Mouse (Mus musculus): ENCODE measurements at regions not wholly inside any gene's neighbourhood (a gene's known extent, or its start where the extent isn't known, plus 50 kb on each side); places are given as distances from the start of the nearest gene placed in this dataset.

DNA sequence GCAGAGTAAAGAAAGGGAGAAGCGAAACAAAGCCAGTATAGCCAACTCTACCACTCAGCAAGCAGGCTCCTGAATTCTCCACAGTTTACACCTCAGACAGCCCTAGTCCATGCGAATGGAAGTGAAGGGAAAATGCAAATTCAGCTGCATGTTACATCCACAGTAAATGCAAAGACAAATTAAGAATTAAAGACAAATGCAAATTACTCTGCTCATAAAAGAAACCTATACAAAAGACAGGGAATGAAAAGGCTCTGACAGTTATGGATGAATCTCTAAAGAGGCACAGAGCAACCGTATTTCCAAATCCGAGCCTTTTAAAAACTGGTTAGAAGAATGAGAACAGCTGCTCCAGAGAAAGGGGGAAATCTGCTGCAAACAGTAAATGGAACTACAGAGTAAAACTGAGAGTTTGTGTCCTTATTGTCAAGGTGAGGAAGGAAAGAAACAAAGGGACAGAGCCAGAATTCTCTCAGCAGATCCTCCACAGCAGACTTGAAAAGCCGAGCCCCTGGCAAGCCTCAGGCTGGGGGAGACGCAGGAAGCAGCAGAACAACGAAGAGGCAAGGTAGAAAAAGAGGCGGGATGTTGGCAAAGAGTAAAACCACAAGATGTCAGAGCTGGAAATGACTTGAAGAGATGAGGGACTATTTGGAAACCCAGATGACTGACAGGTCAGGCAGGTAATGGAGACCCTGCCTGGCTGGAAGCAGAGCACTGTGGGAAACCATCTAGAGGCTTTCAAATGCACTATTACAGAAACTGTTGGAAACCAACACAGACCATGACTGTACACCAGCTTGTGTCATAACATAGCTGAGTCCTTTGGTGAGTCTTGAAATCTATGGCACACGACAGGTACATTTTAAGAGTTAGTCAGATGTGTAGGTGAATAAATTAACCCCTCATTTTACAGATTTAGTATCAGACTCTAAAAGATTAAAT lies 184.5 kb upstream of the Acvr2a start:
- no peak for DNase-seq

DNA sequence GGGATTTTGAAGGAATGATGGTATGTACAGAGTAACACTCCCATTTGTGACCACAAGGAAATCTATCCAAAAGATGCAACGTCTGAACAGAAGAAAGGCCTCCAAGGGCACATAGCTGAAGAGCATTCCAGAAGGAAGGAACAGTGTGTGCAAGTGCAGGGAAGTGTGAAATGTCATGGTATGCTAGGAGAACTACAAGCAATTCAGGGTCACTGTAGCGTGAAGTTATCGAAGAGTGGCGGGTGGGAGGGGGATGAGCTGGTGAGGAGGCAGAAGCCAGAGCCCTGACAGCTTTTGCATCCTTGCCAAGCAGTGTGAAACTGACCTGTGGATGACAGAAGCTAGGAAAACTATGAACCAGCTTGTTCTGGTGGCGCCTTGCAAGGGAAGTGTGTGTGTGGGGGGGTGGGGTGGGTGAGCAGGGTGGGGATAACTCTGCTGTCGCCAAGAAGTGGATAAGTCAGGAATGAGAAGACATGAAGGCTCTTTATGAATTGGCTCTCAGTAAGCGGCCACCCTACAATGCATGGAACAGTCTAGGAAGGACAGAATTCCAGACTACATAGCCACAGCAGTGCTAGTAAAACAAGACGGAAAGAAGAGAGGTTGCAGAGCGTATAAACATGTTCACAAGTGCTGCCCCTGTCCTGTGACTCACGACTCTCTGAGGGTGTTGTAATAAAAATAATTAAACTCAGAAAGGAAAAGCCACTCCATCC lies 179.3 kb upstream of the Acvr2a start:
- no peak for DNase-seq

DNA sequence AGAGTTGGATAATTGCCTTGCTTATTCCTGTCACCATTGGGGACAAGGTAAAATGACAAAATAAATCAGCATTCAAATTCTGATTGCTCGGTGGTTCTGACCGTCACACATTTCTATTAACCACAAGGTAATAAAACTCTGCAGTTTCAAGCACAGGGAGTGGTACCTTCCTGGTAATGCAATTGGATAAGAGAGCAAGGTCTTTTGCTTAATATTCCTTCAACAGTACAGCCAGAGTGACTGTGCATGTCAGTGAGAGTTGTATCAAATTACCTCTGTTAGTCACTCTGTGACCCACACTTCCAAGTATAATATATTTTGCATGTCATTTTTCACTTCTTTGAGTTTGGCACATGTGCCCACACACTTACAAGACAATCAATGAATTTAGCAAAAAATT lies 177.8 kb upstream of the Acvr2a start:
- DNase-seq: no peak

DNA sequence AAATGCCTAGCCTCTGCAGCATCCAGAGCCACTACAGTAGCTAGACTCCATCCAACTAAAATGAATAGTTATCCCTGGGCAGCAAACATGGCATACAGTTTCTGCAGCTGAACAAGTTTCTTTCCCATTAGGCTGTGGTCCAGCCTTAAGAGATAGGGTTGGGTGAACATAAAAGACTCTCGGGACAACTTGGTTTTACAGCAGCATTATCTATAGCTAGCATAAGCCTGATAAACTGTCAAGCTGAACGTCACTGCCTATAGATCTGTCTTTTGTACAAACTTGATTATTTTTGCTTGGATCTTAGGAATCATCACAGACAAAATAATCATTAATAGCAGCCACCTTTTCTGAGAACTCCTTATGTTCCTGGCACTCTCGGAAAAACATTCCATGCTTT lies 169.8 kb upstream of the Acvr2a start:
- no peak for DNase-seq

DNA sequence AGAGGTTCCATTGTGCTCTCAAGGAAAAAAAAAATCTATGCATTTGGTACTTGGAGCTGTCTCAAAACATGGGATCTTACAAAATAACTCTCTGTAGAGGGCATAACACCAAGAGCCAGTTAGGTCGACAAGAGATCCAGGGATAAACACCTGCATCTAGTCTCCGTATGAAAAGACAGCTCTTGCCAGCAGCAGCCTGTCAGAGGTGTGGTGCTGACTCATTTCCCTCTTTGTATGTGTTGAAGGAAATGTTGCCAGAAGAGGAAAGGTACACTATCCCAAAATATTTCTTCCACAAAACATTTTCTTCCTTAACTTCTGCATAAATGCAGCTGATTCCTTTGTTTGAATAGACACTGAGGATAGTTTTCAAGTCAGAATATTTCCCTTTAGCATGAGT lies 163.6 kb upstream of the Acvr2a start:
- no peak for DNase-seq

DNA sequence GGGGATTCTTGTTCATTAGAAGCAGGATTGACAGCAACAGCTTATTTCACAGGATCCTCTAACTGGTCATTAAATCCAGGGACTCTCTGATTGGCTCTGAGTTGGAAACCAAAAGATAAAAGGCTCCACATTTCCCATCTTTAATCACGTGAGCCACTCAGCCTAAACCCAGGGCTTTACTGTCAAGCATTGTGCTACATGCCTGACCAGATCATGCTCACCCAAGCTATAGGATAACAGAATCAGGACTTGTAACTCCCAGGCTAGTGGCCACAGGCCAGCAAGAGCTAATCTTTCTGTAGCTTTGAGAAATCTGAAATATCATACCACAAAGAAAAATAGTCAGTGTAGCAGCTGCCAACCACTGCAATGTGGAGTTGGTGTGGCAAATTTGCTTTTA lies 152.7 kb upstream of the Acvr2a start:
- DNase-seq: no peak

DNA sequence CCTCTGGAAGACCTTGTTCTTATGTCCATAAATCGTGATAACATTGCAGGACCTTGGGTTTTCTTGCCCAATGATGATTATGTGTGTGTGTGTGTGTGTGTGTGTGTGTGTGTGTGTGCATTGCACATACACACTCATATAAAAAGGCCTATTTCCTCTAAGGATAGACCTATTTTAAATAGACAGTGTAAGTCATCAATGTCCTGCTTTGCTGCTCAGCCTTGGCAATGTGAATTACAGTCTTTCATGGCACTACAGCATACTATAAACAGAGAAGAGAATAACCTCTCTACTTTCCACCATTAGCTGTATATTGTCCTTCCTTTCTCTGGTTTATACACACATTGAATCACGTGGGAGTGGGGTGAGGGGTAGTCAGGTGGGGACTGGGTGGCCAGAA lies 148.8 kb upstream of the Acvr2a start:
- no peak for DNase-seq

DNA sequence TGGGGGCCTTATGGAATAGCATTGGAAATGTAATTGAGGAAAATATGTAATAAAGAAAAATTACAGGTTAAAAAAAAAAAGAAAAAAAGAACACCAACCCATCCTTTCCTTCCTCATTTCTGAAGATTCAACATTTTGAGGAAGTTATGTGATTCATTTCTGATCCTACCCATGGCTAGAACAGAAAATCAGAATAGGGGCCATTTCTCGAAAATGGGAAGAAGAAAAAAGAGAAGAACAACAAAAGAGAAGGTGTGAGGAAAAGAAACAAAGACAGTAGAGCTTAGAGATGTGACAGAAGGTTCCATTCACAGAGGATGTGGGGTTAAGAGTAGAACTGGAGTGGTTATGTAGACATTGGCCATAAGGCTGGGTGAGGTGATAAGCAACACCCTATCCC lies 124.8 kb upstream of the Acvr2a start:
- DNase-seq: no peak

DNA sequence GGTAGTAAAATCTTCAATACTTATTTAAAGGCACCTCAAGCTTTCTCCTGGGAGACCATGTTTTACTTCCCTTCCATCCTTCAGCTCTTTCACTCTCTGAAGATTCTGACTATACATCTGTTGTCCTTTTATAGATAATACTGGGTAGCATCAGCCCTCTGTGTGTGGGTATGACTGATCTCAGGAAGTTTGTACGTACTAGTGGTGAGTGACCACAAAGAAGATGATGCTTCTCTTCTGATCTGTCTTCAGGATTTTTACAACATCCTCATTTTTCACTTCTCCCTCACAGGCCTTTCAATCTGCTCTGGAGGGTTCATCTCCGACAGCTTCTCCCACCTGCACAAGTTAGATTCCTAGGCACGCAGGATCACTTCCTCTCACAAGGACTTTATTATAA lies 119.4 kb upstream of the Acvr2a start:
- no peak for DNase-seq

DNA sequence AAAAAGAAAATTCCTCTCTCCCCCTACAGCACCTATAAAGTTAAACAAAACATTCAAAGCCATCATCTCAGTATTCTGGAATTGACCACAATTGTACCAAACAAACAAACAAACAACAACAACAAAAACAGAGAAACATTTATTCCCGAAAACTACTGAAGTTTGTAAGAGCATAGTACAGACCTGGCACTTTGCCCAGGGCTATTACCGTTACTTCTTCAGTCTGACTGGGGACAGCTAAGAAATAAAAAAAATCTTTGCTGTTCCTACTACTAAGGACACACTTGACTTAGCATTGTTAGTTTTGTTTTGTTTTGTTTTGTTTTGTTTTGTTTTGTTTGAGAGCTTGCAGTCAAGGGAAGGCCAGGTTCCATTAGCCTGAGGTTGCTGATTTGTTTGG lies 113.0 kb upstream of the Acvr2a start:
- DNase-seq: no peak

DNA sequence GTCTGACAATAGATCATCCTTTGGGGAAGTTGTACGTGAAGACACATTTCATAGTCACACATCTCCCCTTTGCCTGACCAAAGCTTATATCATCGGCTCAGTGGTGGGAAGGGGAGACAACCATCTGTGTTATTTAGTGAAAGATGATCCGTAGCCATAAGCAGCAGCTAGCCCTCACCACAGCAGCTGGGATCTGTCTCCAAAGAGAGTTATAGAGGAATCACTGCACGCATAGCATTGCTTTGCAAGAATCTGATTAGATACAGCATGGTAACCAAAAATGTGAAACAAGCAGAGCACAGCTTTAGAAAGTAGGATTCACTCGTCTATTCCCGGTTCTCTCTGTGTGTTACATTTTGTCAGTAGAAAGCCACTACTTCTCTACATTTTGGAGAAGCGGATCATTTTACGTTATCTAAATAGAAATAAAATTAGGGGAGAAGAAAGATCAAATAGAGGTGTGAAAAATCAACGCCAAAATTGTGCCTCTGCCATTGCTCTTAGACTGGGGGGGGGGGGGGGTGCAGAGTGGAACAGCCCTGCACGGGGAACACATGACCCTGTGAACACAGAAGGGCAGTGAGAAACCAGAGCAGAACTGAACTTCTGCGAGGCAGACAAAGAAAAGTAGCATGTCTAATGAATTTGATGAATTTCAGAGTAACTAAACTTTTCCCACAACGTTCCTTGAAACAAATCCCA lies 108.7 kb upstream of the Acvr2a start:
- no peak for DNase-seq

DNA sequence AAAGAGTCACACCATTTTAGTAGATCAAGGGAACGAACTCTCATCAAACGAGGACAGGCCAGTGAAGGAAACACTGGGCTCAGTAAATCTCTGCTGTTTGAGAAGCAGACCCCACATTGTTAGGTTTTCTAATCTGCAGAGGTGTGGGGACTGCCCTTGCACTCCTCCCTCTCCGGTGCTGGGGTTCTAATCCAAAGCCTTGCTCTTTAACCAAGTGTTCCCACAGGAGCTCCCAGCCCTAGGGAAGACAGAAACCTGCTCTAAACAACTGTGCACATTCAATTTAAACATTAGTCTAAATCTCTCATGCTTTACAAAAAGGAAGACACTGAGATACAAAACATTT lies 108.1 kb upstream of the Acvr2a start:
- no peak for DNase-seq

DNA sequence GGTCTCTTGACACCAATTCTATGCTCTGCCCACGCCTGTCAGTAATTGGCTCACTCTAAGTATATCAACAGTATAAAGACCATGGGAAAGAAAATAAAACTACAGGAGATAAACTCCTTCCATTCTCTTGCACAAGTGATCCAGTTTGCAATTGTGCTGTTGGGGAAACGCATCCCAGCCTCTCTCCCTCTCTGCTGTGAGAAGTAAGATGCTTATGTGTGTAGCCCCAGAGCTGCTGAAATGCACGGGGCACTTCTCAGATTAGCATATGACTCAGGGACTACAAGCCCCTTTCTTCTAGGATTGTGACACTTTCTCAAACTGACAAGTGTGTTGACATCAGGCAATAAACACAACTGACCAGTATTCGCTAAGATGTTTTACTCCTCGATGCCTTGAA lies 107.7 kb upstream of the Acvr2a start:
- DNase-seq: no peak

DNA sequence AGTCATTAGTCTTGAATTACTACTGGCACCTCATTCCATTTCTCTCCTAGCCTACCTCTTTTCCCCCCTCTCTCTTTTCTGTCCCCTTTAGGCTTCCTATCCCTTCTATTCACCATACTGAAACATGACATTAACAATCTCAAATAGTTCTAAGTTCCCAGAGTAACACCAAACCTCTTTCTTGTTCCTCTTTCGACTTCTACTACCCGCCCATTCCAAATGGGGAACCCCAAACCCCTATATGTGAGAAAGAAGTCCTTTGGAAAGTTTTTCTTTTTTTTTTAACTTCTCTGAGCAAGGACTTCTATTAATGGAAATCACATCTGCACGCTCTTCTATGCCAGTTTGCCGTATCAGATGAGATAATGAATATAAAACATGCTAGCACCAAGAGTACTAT lies 97.7 kb upstream of the Acvr2a start:
- DNase-seq: no peak

DNA sequence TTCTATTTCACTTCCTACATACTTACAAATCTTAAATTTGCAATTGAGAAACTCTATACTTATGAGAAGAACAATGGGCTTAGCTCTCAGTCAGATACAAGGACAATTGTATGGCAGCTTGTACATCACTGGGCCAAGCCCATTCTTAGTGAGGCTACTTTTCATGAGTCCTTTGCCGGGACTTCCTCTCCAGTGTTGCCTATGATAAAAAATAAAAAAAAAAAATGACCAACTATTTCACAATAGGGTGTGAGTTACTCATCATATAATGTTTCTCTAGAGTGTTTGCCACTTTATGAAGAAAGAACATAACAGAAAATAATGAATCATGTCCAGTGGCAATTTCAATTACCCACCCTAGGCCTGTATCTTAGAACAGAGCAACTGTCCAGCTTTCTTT lies 96.1 kb upstream of the Acvr2a start:
- no peak for DNase-seq

DNA sequence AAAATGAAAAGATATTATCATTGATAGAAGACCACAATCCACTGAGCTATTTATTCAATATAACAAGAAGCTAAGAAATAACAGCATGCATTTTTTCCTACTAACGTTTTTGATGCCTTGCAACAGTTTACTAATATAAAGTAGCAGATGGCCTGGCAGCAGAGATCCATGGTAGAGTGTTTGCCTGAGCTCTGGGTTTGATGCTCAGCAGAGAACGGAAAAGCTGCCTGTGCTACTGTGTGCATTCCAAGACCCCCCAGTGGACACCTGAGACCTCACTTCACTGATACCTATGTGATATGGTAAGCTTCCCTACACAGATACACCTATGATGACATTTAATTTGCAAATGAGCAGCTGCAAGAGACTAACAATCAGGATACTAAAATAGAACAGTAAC lies 95.6 kb upstream of the Acvr2a start:
- DNase-seq: no peak

DNA sequence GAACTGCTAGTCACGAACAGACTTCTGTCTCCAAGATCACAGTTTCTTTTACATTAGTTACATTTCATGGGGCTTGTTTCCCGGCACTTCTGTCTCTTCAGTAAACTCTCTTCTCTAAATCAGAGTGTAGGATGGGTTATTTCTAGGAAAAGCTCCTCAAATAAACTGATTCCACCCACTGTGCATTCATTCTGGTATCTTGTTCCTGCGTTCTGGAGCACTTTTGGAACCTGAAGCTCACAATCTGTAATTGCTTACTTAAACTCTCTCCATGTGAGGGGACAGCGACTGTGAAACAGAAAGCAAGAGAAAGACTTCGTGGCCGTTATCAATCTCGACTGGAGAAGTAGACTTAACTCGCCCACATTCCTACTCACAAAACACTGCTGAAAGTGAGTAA lies 83.1 kb upstream of the Acvr2a start:
- DNase-seq: no peak

DNA sequence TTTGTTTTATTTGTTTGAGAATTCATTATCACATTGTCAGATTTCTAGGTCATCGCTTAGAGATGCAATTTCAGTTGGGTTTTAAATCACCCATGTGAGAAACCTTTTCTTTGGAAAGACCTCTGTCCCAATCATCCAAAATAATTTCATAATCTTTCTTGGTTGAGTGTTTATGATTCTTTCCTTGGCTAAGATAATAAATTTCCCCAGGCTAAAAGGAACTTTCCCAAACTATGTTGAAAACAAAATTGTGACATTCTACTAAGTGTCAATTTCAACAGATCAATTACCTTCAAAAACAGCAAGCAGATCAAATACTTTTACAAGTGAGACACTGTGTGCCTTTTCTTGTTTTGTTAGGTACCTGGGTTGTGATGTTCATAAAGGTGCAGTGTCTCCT lies 80.0 kb upstream of the Acvr2a start:
- no peak for DNase-seq

DNA sequence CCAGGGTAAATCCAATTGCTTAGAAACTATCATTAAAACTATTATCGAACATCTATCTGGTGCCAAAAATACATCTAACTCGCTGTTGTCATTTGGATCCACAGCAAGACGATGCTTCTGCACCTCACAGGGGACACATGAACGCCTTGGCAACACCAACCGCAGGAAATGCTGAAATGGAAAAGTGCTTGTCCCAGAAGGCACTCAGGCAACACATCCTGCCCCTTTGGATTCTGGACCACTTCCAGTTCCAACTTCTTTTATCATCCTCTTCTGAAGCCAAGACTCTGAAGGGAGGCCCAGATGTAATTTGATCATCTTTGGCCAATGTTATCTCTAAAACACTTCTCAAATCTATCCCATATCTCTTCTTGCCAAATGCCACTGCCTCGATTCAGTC lies 79.4 kb upstream of the Acvr2a start:
- no peak for DNase-seq

DNA sequence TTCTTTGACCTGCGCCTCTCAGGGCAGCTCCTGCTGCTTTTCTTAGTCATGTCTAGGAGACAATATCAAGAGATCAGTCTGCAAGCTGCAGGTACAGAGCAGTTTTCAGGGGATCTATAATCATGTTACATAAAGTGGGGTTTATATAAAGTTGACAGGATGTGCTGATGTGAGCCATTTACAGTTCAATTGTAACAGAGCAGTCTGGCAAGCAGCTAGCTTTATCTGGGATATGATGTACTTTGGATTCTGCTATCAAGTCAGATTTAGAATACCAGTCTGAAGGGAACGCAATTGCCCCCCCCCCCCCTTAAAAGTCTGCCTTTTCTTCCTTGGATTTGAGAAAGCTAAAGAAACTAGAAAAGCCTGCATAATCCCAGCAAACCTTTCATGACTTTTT lies 77.6 kb upstream of the Acvr2a start:
- DNase-seq: no peak

Data from cerebellum, adult 11-12 months (tissue).